Mouse (Mus musculus) neural tube, embryonic 10.5 days (tissue): ENCODE data around the gene Bach2.

ENCODE experiments used
- DNase-seq: peaks from one replicate; pipeline ENCODE4 v3.0.0-alpha.2; 2017; ENCODE audit warnings: low spot score; ENCODE audit errors: extremely low spot score

Bach2 gene

GRCm38 (mm10) chr4:32615034-32615881, 376.7 kb downstream of the Bach2 start, which contains the start of gene Casp8ap2:
Casp8ap2 (plus strand) TSS chr4:32615451.
- peak; percentile 99 for DNase-seq

- no peak for DNase-seq
Measured at GRCm38 (mm10) chr4:32621637-32622036, 383.0 kb downstream of the Bach2 start.
